Mouse (Mus musculus): ENCODE measurements around the gene Gna13. TPM values are rescaled to one million over a fixed set of nuclear protein-coding genes. Genes with fewer than 3 reads are reported as not detected.

Gene Gna13
- polyA plus RNA-seq, 1 experiment: 24.1 TPM

GRCm38 (mm10) chr11:109329331-109329730, 33.3 kb upstream of the Gna13 start:
- H3K36me3 ChIP-seq (ENCODE audit: control insufficient read depth, insufficient read depth): no peaks in the 10 kb centered on the region
- no peak overlapping the region for H3K4me3 ChIP-seq
- H3K4me2 ChIP-seq (ENCODE audit: low read depth): peak overlapping the region; percentile 21
- TF ChIP-seq MAX (IDR thresholded peaks at IDR 0.05; ENCODE audit: low read depth) (no peak), MYOD1 (IDR thresholded peaks at IDR 0.05; ENCODE audit: control insufficient read depth in 1 of 3, insufficient read length in 2 of 3, low read depth in 2 of 3) (peak in 1 of 3 experiments; percentile 5)
- no peak overlapping the region for H3ac ChIP-seq (ENCODE audit: control insufficient read depth, insufficient read length)
- H3K79me2 ChIP-seq (ENCODE audit: control insufficient read depth, insufficient read depth): no peaks in the 10 kb centered on the region
- no peaks in the 10 kb centered on the region for H3K27me3 ChIP-seq (ENCODE audit: control insufficient read depth, insufficient read depth, insufficient read length)

GRCm38 (mm10) chr11:109330706-109331393, 31.8 kb upstream of the Gna13 start:
- no peaks in the 10 kb centered on the region for H3K36me3 ChIP-seq (ENCODE audit: control insufficient read depth, insufficient read depth)
- no peaks in the 10 kb centered on the region for H3K79me2 ChIP-seq (ENCODE audit: control insufficient read depth, insufficient read depth)
- TF ChIP-seq MYOG (IDR thresholded peaks at IDR 0.05; ENCODE audit: control insufficient read depth in 1 of 3, insufficient read depth in 1 of 3, insufficient read length in 2 of 3, low read depth in 2 of 3): no peak
- TF ChIP-seq POLR2A (IDR thresholded peaks at IDR 0.05; ENCODE audit: insufficient read length, low read depth): no peak
- no peak for TF ChIP-seq REST (IDR thresholded peaks at IDR 0.05; ENCODE audit: insufficient read depth, insufficient read length)
- no peak for TF ChIP-seq TCF12 (IDR thresholded peaks at IDR 0.05; ENCODE audit: insufficient read depth, poor library complexity, severe bottlenecking)
- TF ChIP-seq SRF (IDR thresholded peaks at IDR 0.05; ENCODE audit: control insufficient read depth, insufficient read length, low read depth): no peak
- no peak for TF ChIP-seq CEBPB (IDR thresholded peaks at IDR 0.05; ENCODE audit: insufficient read depth, poor library complexity, severe bottlenecking)
- TF ChIP-seq USF1 (IDR thresholded peaks at IDR 0.05; ENCODE audit: low read depth): no peak
- no peak for TF ChIP-seq TCF3 (IDR thresholded peaks at IDR 0.05; ENCODE audit: insufficient read length, low read depth)
- TF ChIP-seq MYOD1 (IDR thresholded peaks at IDR 0.05; ENCODE audit: control insufficient read depth in 1 of 3, insufficient read length in 2 of 3, low read depth in 2 of 3): no peak
- no peak overlapping the region for H3ac ChIP-seq (ENCODE audit: control insufficient read depth, insufficient read length)
- H3K4me2 ChIP-seq (ENCODE audit: low read depth): peak overlapping the region; percentile 99
- no peaks in the 10 kb centered on the region for H3K27me3 ChIP-seq (ENCODE audit: control insufficient read depth, insufficient read depth, insufficient read length)
- peak overlapping the region; percentile 13 for H3K4me3 ChIP-seq

GRCm38 (mm10) chr11:109331424-109331824, 31.2 kb upstream of the Gna13 start:
- Histone ChIP-seq H3K79me2 (ENCODE audit: control insufficient read depth, insufficient read depth) (no peaks in the 10 kb centered on the region), H3K27me3 (ENCODE audit: control insufficient read depth, insufficient read depth, insufficient read length) (no peaks in the 10 kb centered on the region), H3ac (ENCODE audit: control insufficient read depth, insufficient read length) (no peak overlapping the region), H3K4me2 (ENCODE audit: low read depth) (peak overlapping the region; percentile 99), H3K36me3 (ENCODE audit: control insufficient read depth, insufficient read depth) (no peaks in the 10 kb centered on the region), H3K4me3 (peak overlapping the region; percentile 13)
- TF ChIP-seq SRF (IDR thresholded peaks at IDR 0.05; ENCODE audit: control insufficient read depth, insufficient read length, low read depth) (peak; percentile 15), USF1 (IDR thresholded peaks at IDR 0.05; ENCODE audit: low read depth) (no peak)

DNA sequence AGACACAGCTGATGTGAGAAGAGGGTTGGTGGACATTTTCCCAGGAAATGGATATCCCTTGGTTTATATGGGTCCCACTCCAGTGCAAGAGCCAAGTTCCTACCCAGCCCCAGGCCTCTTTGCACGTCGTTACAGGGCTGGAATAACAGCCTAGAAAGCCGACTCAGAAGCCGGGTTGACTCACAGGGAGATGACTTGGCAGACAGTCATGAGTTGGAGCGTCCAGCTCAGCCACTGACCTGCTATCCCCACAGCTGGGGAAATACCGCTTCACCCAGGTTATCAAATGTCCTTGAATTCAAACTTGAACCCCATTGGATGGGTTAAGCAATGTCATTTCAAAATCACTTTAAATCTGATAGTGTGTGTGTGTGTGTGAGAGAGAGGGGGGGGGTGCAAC, 29.9 kb upstream of the Gna13 start:
- Histone ChIP-seq H3K4me3 (no peak overlapping the region), H3K27me3 (ENCODE audit: control insufficient read depth, insufficient read depth, insufficient read length) (no peaks in the 10 kb centered on the region), H3K4me2 (ENCODE audit: low read depth) (peak overlapping the region; percentile 68), H3K36me3 (ENCODE audit: control insufficient read depth, insufficient read depth) (no peaks in the 10 kb centered on the region), H3K79me2 (ENCODE audit: control insufficient read depth, insufficient read depth) (no peaks in the 10 kb centered on the region), H3ac (ENCODE audit: control insufficient read depth, insufficient read length) (no peak overlapping the region)
- no peak for TF ChIP-seq SRF (IDR thresholded peaks at IDR 0.05; ENCODE audit: control insufficient read depth, insufficient read length, low read depth)
- no peak for TF ChIP-seq CEBPB (IDR thresholded peaks at IDR 0.05; ENCODE audit: insufficient read depth, poor library complexity, severe bottlenecking)

GRCm38 (mm10) chr11:109334773-109335172, 27.9 kb upstream of the Gna13 start:
- Histone ChIP-seq H3K4me2 (ENCODE audit: low read depth) (no peak overlapping the region), H3K27me3 (ENCODE audit: control insufficient read depth, insufficient read depth, insufficient read length) (no peaks in the 10 kb centered on the region), H3K79me2 (ENCODE audit: control insufficient read depth, insufficient read depth) (no peaks in the 10 kb centered on the region), H3K36me3 (ENCODE audit: control insufficient read depth, insufficient read depth) (no peaks in the 10 kb centered on the region), H3ac (ENCODE audit: control insufficient read depth, insufficient read length) (no peak overlapping the region), H3K4me3 (no peak overlapping the region)
- TF ChIP-seq MYOG (IDR thresholded peaks at IDR 0.05; ENCODE audit: control insufficient read depth in 1 of 3, insufficient read depth in 1 of 3, insufficient read length in 2 of 3, low read depth in 2 of 3): no peak
- TF ChIP-seq TCF3 (IDR thresholded peaks at IDR 0.05; ENCODE audit: insufficient read length, low read depth): no peak
- TF ChIP-seq MYOD1 (IDR thresholded peaks at IDR 0.05; ENCODE audit: control insufficient read depth in 1 of 3, insufficient read length in 2 of 3, low read depth in 2 of 3): no peak
- no peak for TF ChIP-seq TCF12 (IDR thresholded peaks at IDR 0.05; ENCODE audit: insufficient read depth, poor library complexity, severe bottlenecking)
- no peak for TF ChIP-seq USF1 (IDR thresholded peaks at IDR 0.05; ENCODE audit: low read depth)
- TF ChIP-seq MAX (IDR thresholded peaks at IDR 0.05; ENCODE audit: low read depth): no peak
- no peak for TF ChIP-seq CEBPB (IDR thresholded peaks at IDR 0.05; ENCODE audit: insufficient read depth, poor library complexity, severe bottlenecking)
- no peak for TF ChIP-seq POLR2A (IDR thresholded peaks at IDR 0.05; ENCODE audit: insufficient read length, low read depth)
- no peak for TF ChIP-seq SRF (IDR thresholded peaks at IDR 0.05; ENCODE audit: control insufficient read depth, insufficient read length, low read depth)
- no peak for TF ChIP-seq E2F4 (IDR thresholded peaks at IDR 0.05; ENCODE audit: insufficient read depth)
- TF ChIP-seq POLR2AphosphoS2 (IDR thresholded peaks at IDR 0.05; ENCODE audit: insufficient read length, low read depth): no peak
- no peak for TF ChIP-seq REST (IDR thresholded peaks at IDR 0.05; ENCODE audit: insufficient read depth, insufficient read length)
